Mouse (Mus musculus) bone marrow, adult 2 months (tissue): ENCODE results near the gene B3gnt2.

Source experiments
- CTCF ChIP-seq: fragments of 200-500 bp; IDR thresholded peaks from 2 replicates; pipeline ENCODE4 v1.5.1; 2011; ENCODE audit warnings: low read length, control low read depth; ENCODE audit not compliant: control insufficient read depth, insufficient read depth
- POLR2A ChIP-seq: fragments of 200-500 bp; IDR thresholded peaks from 2 replicates; pipeline ENCODE4 v1.6.1; 2011; ENCODE audit warnings: low read depth, mild to moderate bottlenecking, control low read depth, low read length, borderline replicate concordance; ENCODE audit not compliant: control insufficient read depth

GRCm38 (mm10) chr11:22732907-22733306 lies 127.9 kb downstream of the B3gnt2 start:
- TF ChIP-seq POLR2A: no peak
- TF ChIP-seq CTCF: no peak
